Mouse (Mus musculus) c-Kit-positive CD71-negative TER-119-negative erythroid progenitor cells, embryonic 14.5 days (primary cell): ENCODE results near the gene Gm3033.
"Not testable (repeated sequence)": the region's sequence is repeated elsewhere in the genome, so short reads cannot be mapped to it uniquely, and the experiment has no call there.

Experiments used
- DNase-seq: peaks from one replicate; pipeline ENCODE4 v3.0.0-alpha.2; 2013; ENCODE audit warnings: low read depth

The Gm3033 gene

DNA sequence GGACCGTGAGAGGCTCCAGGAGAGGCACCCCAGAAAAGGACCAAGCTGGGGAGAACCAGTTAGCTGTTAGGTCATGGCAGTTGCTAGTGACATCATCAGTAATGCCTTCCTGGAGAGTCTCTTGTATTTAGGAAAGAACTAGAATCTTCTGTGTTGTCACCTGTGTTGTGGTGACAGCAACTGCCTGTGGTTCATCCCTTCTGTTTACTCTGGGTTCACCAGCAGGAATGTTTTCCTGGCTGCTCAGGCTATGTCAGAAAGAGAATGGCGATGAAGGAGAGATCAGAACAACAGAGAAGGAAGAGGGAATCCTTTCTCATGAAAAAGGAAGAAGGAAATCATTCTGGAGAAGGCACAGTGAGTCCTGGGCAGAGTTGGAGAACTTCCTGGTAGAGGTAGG lies at the start of gene Gm3033:
Gene Gm3033 (plus strand): TSS at position 301 of the 400 bp plus-strand sequence.
- DNase-seq = not testable (repeated sequence)

DNA sequence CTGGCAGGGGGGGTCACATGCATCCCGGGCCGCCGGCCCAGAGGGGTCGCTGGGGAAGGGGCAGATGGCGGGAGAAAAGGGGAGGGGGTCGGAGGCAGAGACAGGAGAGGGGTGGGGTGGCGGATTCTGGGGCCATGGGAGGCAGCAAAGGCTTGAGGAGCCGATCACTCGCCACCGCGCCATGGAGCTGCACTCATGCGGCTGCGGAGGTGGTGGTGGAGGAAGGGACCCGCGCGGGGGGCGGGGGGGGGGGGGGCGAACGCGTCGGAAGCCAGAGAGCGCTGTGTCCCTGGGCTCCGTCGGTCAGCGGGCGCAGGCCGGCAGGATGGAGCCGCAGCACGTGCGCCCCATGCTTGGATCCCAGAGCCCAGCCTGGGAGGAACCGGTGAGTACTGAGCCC lies 36.3 kb upstream of the Gm3033 start, which contains the start of gene Gm3002:
Gene Gm3002 (plus strand): TSS at position 301 of the 400 bp plus-strand sequence.
- not testable (repeated sequence) for DNase-seq

DNA sequence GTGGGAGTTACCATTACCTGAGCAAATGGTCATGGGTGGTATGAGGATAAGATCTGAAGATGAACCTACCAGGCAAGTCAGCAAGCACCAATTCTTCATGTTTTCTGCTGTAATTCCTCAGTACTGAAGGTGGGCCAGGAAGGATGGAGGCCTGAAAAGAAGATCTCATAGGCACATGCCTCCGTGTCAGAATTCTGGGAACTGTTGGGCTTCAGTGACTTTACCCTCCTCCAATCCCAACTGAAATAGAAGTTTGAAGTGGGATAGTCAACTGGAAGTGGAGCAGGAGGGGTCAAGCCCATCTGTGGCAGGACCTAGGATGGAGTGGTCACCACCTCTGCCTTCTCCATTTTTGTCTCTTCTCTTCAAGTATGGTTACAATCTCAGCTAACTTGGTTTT lies 37.8 kb downstream of the Gm3033 start, which contains the start of gene Gm2916:
Gene Gm2916 (plus strand): TSS at position 301 of the 400 bp plus-strand sequence.
- not testable (repeated sequence) for DNase-seq
